Mouse (Mus musculus) embryonic facial prominence, embryonic 11.5 days (tissue): ENCODE data around the gene Gck. TPM values are rescaled to one million over a fixed set of nuclear protein-coding genes. Genes with fewer than 3 reads are reported as not detected.
A peak's percentile ranks its signal among the peaks of the same experiment; 100 is the strongest.
"Not testable (repeated sequence)": the region's sequence is repeated elsewhere in the genome, so short reads cannot be mapped to it uniquely, and the experiment has no call there.

Experiments
- ATAC-seq: fragments of 200-750 bp; cut with Nextera tagmentation; replicated peaks from 2 replicates; pipeline ENCODE4 v1.8.0; 2017; ENCODE audit warnings: low read depth; ENCODE audit not compliant: insufficient number of reproducible peaks, low FRiP score, low TSS enrichment
- DNase-seq: peaks from one replicate; pipeline ENCODE4 v3.0.0-alpha.2; 2015; ENCODE audit warnings: low spot score
- H3K27ac ChIP-seq: fragments of 300-500 bp; sonication (generic); replicated peaks from 2 replicates; pipeline ENCODE4 v1.5.1; 2014; ENCODE audit warnings: mild to moderate bottlenecking, low read depth, low read length, control low read depth
- H3K27me3 ChIP-seq: fragments of 300-500 bp; sonication (generic); 2 replicates; pipeline ENCODE4 v1.6.1; 2014; ENCODE audit warnings: mild to moderate bottlenecking, low read length, moderate library complexity, mixed read lengths; ENCODE audit not compliant: control insufficient read depth, insufficient read depth
- H3K36me3 ChIP-seq: fragments of 300-500 bp; sonication (generic); replicated peaks from 2 replicates; pipeline ENCODE4 v1.6.1; 2014; ENCODE audit warnings: low read depth, mild to moderate bottlenecking, low read length, moderate library complexity, mixed read lengths; ENCODE audit not compliant: control insufficient read depth, insufficient read depth
- H3K4me1 ChIP-seq: fragments of 300-500 bp; sonication (generic); 2 replicates; pipeline ENCODE4 v1.6.1; 2014; ENCODE audit warnings: low read length, mixed read lengths; ENCODE audit not compliant: control insufficient read depth, insufficient read depth
- H3K4me2 ChIP-seq: fragments of 300-500 bp; sonication (generic); 2 replicates; pipeline ENCODE4 v1.6.1; 2014; ENCODE audit warnings: low read depth, mild to moderate bottlenecking, control low read depth, low read length, moderate library complexity
- H3K4me3 ChIP-seq: fragments of 300-500 bp; sonication (generic); 2 replicates; pipeline ENCODE4 v1.5.1; 2014; ENCODE audit warnings: low read depth, low read length, control low read depth
- H3K9ac ChIP-seq: fragments of 300-500 bp; sonication (generic); replicated peaks from 2 replicates; pipeline ENCODE4 v1.6.1; 2014; ENCODE audit warnings: mild to moderate bottlenecking, control low read depth, low read length
- H3K9me3 ChIP-seq: fragments of 300-500 bp; sonication (generic); replicated peaks from 2 replicates; pipeline ENCODE4 v1.6.1; 2016; ENCODE audit warnings: mild to moderate bottlenecking, low read length, inconsistent platforms, mixed read lengths; ENCODE audit not compliant: control insufficient read depth
- WGBS: fragments of 180-500 bp; shearing (Covaris S2); extraction: QIAGEN DNeasy Blood & Tissue Kit; methylation state at CpG from one replicate; pipeline ENCODE4 v1.1.7; 2014; 5-methylcytosine and 5-hydroxymethylcytosine counted together
- polyA plus RNA-seq: library from polyadenylated mRNA; unstranded; fragments of >200 nt; fragmentation: Nextera tagmentation; extraction: Ambion mirVana; gene quantifications from 2 replicates; pipeline ENCODE4 v1.2.1, GENCODE M21; 2014

Gck gene
- polyA plus RNA-seq, 1 experiment from 2014 or later, result 2.2 TPM

- no peak for DNase-seq
- H3K9me3 ChIP-seq, result no peaks in the 10 kb centered on the region
- H3K4me2 ChIP-seq, result no peak overlapping the region; the same call in 1 of the 2 replicates
- no peak for ATAC-seq
- H3K27ac ChIP-seq, result no peak overlapping the region
- H3K9ac ChIP-seq, result no peak overlapping the region
- H3K36me3 ChIP-seq, result no peaks in the 10 kb centered on the region
- H3K4me1 ChIP-seq, result peaks cover 2% of the 10 kb centered on the region; the same call in 1 of the 2 replicates
- no peak overlapping the region for H3K4me3 ChIP-seq
- WGBS, result 7% methylated on average over 10 of the region's 10 CpGs
- no peaks in the 10 kb centered on the region for H3K27me3 ChIP-seq
Measured at GRCm38 (mm10) chr11:5897839-5898238, 52.0 kb downstream of the Gck start.

GRCm38 (mm10) chr11:5897230-5897629 is 52.7 kb downstream of the Gck start:
- Histone ChIP-seq H3K27me3 (no peaks in the 10 kb centered on the region), H3K4me2 (no peak overlapping the region; the same call in 1 of the 2 replicates), H3K9ac (no peak overlapping the region), H3K4me3 (no peak overlapping the region), H3K27ac (no peak overlapping the region), H3K4me1 (peaks cover 2% of the 10 kb centered on the region; the same call in 1 of the 2 replicates), H3K9me3 (no peaks in the 10 kb centered on the region), H3K36me3 (no peaks in the 10 kb centered on the region)
- ATAC-seq (no peak), DNase-seq (no peak)
- WGBS, result 11% methylated on average over 16 of the region's 16 CpGs

GRCm38 (mm10) chr11:5893807-5894206 is 56.1 kb downstream of the Gck start:
- DNase-seq, result no peak
- Histone ChIP-seq H3K4me3 (no peak overlapping the region), H3K9me3 (no peaks in the 10 kb centered on the region), H3K36me3 (no peaks in the 10 kb centered on the region), H3K4me2 (no peak overlapping the region), H3K27me3 (no peaks in the 10 kb centered on the region), H3K27ac (no peak overlapping the region), H3K4me1 (peaks cover 3% of the 10 kb centered on the region; the same call in 1 of the 2 replicates), H3K9ac (no peak overlapping the region)
- WGBS, result 63% methylated on average over 6 of the region's 6 CpGs
- no peak for ATAC-seq

- no peak overlapping the region for H3K9ac ChIP-seq
- no peaks in the 10 kb centered on the region for H3K9me3 ChIP-seq
- H3K27me3 ChIP-seq, result no peaks in the 10 kb centered on the region
- WGBS, result 32% methylated on average over 4 of the region's 4 CpGs
- H3K27ac ChIP-seq, result no peak overlapping the region
- H3K36me3 ChIP-seq, result no peaks in the 10 kb centered on the region
- no peak overlapping the region for H3K4me2 ChIP-seq
- ATAC-seq (no peak), DNase-seq (no peak)
- peaks cover 3% of the 10 kb centered on the region; the same call in 1 of the 2 replicates for H3K4me1 ChIP-seq
- H3K4me3 ChIP-seq, result no peak overlapping the region
Measured at GRCm38 (mm10) chr11:5892810-5893368, 57.0 kb downstream of the Gck start.

GRCm38 (mm10) chr11:5892151-5892591 is 57.7 kb downstream of the Gck start:
- no peaks in the 10 kb centered on the region for H3K36me3 ChIP-seq
- ATAC-seq (no peak), DNase-seq (no peak)
- no peaks in the 10 kb centered on the region for H3K27me3 ChIP-seq
- H3K4me3 ChIP-seq, result no peak overlapping the region
- no peaks in the 10 kb centered on the region for H3K9me3 ChIP-seq
- H3K9ac ChIP-seq, result no peak overlapping the region
- 58% methylated on average over 8 of the region's 8 CpGs for WGBS
- H3K4me2 ChIP-seq, result no peak overlapping the region
- H3K27ac ChIP-seq, result no peak overlapping the region
- peaks cover 3% of the 10 kb centered on the region; the same call in 1 of the 2 replicates for H3K4me1 ChIP-seq

GRCm38 (mm10) chr11:5888563-5888962 is 61.3 kb downstream of the Gck start:
- ATAC-seq, H3K9ac ChIP-seq, H3K27ac ChIP-seq, H3K4me3 ChIP-seq, H3K36me3 ChIP-seq, H3K27me3 ChIP-seq, H3K4me1 ChIP-seq, DNase-seq, H3K4me2 ChIP-seq, H3K9me3 ChIP-seq: not testable (repeated sequence)
- WGBS, result 69% methylated on average over 4 of the region's 5 CpGs

- ATAC-seq (no peak), DNase-seq (no peak)
Measured at GRCm38 (mm10) chr11:5887250-5887649, 62.6 kb downstream of the Gck start.

GRCm38 (mm10) chr11:5886187-5886586 is 63.7 kb downstream of the Gck start:
- H3K4me1 ChIP-seq, result peaks cover 3% of the 10 kb centered on the region; the same call in 1 of the 2 replicates
- no peak overlapping the region for H3K9ac ChIP-seq
- H3K4me3 ChIP-seq, result no peak overlapping the region
- H3K27me3 ChIP-seq, result no peaks in the 10 kb centered on the region
- WGBS, result 23% methylated on average over 9 of the region's 9 CpGs
- ATAC-seq (no peak), DNase-seq (peak; percentile 86)
- H3K36me3 ChIP-seq, result no peaks in the 10 kb centered on the region
- no peak overlapping the region for H3K4me2 ChIP-seq
- no peaks in the 10 kb centered on the region for H3K9me3 ChIP-seq
- H3K27ac ChIP-seq, result no peak overlapping the region

More at GRCm38 (mm10) chr11:5887250-5887649, 62.6 kb downstream of the Gck start:
- no peak overlapping the region for H3K4me2 ChIP-seq
- H3K27ac ChIP-seq, result 0 out of 2 replicates have a peak overlapping the region, but pooled peaks have one; percentile 4
- no peak overlapping the region for H3K4me3 ChIP-seq
- H3K9ac ChIP-seq, result no peak overlapping the region
- 38% methylated on average over 5 of the region's 5 CpGs for WGBS
- H3K9me3 ChIP-seq, result no peaks in the 10 kb centered on the region
- H3K27me3 ChIP-seq, result no peaks in the 10 kb centered on the region
- no peaks in the 10 kb centered on the region for H3K36me3 ChIP-seq
- H3K4me1 ChIP-seq, result peaks cover 3% of the 10 kb centered on the region; the same call in 1 of the 2 replicates
